Mouse (Mus musculus) 416B (cell line): ENCODE data around the gene Lrguk.
A peak's percentile ranks its signal among the peaks of the same experiment; 100 is the strongest.

Experiments used
- DNase-seq: peaks from one replicate; pipeline ENCODE4 v3.0.0; 2011; ENCODE audit warnings: low read depth

The Lrguk gene

DNA sequence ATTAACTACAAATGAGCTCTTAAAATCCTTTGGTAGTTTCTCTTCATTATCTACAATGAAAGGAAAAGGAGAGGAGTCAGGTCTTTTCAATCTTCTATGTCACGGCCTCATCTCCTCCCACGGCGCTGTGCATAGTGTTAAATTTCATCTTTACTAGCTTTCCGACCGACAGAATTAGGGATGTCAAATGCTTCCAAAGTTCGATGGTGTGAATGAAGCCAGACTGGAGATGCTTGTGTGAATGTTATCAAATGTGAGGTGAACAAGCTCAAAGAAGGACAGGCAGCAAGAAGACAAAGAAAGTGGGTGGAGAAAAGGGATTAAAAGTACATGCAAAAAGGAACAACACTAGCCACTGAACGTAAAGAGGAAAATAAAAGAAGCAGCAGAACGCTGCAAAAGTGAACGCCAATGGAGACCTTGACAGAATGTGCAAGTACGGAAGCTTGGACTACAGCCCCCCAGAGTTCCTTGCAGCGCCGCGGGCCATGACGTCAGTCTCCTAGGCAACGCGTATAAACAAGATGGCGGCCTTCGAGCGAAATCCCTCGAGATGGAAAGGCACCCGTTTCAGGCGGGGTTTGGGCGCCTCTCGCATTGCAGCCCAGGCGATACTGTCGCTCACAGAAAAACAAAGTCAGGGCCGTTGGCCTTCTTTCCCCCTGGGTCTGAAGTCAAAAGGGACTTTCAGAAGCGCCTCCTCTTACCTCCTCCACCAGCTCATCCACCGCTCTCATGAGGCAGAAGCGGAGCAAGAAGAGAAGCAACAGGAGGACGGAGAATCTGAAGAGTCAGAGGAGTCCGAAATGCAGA is at the start of gene Lrguk:
Lrguk (plus strand) TSS at position 516 of the 813 bp plus-strand sequence.
- peak; percentile 87 for DNase-seq

DNA sequence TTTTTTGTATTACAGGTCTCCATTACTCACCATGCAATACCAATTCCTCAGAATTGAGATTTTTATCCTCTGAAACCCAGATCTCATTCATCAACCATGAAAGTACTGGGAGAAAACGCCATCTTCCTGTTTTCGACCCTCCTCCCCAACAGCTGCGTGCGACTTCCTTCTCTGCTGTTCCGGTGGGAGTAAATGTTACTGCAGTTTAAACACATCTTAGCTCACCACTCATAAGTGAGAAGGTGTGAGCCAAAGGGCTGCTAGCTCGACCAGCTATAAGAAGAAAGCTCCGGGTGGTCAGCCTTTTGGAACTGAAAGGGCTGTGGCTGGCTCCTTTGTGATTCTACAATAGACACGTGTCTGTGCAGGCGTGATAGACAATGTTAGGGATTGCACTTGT is 46.5 kb upstream of the Lrguk start:
- DNase-seq: no peak

GRCm38 (mm10) chr6:33987132-33987531 is 42.1 kb upstream of the Lrguk start:
- no peak for DNase-seq

GRCm38 (mm10) chr6:33992213-33993034 is 36.8 kb upstream of the Lrguk start:
- no peak for DNase-seq

DNA sequence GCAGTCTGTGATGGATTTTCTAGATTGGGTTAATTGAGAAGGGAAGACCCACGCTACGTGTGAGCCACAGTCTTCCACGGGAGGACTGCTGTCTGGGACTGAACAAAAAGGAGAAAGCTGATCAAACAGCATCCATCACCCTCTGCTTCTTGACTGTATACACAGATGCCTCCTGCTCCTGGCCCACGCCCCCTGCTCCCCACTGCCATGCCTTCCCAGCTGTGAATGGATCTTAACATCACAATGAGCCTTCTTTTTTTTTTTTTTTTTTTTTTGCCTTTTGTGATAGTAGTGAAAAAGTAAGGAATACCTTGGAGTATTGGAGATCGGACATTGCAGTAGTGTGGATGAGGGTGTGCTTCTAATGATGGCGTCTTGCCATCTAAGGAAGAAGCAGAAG is 35.4 kb upstream of the Lrguk start:
- no peak for DNase-seq

DNA sequence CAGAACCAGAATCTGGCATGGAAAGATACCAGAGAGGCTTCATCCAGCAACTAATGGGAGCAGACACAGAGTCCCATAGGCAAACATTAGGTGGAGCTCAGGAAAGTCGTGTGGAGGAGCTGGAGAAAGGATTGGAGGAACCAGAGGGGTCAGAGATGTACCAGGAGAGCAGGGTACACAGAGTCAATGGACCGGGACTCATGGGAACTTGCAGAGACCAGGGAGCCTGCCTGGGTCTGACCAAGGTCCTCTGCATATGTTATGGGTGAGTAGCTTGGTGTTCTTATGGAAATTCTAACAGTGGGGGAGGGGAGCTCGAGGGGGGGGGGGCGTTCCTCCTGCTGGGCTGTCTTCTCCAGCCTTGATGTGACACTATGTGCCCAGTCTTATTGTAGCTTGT is 30.7 kb upstream of the Lrguk start:
- DNase-seq: no peak

DNA sequence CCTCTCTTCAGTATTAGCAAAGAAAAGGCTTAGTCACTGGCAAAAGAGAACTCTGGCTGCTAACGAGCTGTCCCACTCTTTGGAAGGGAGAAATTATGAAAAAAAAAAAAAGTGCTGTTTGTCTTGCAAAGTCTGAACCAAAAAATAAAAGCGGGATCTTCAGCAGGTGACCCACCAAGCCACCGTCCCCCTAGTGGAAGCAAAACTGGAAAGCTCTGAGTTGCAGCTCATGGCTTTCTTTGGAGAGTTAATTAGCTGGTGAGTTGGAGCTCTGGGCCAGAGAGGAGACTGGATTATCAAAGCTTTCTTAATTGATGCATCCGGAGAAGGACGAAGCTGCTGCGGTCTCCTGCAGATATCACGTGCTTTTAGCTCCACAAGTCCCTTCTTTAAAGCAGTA is 29.7 kb upstream of the Lrguk start:
- no peak for DNase-seq

GRCm38 (mm10) chr6:34000644-34001043 is 28.6 kb upstream of the Lrguk start:
- peak; percentile 6 for DNase-seq

DNA sequence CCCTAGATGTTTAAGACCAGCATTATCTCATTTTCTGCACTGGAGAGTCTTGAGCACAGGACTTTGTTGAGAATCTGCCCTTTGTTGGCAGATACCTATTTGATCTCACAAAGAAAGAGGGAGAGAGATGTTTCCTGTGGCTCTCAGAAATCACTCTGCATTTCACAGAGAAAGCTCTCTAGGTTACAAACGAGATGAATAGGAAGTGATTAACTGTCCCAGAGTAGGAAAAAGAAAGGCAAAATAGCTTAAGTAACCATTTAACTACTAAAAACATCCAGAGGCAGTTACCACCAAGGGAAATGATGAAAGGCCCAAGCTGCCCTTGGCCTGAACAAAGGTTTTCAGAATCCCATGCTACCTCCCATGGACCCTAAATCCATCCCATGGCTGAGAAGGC is 26.2 kb upstream of the Lrguk start:
- no peak for DNase-seq

- DNase-seq: no peak
These were observed 15.8 kb upstream of the Lrguk start for GRCm38 (mm10) chr6:34013469-34013868.

GRCm38 (mm10) chr6:34029746-34030027 is 439 bp downstream of the Lrguk start:
- no peak for DNase-seq

- DNase-seq: peak; percentile 28
These were observed 4.8 kb downstream of the Lrguk start for GRCm38 (mm10) chr6:34034096-34034495.

- DNase-seq: no peak
These were observed 5.6 kb downstream of the Lrguk start for GRCm38 (mm10) chr6:34034577-34035461.

GRCm38 (mm10) chr6:34040624-34041235 is 11.5 kb downstream of the Lrguk start:
- peak; percentile 82 for DNase-seq

- DNase-seq: peak; percentile 24
These were observed 12.5 kb downstream of the Lrguk start for GRCm38 (mm10) chr6:34041589-34042280.

DNA sequence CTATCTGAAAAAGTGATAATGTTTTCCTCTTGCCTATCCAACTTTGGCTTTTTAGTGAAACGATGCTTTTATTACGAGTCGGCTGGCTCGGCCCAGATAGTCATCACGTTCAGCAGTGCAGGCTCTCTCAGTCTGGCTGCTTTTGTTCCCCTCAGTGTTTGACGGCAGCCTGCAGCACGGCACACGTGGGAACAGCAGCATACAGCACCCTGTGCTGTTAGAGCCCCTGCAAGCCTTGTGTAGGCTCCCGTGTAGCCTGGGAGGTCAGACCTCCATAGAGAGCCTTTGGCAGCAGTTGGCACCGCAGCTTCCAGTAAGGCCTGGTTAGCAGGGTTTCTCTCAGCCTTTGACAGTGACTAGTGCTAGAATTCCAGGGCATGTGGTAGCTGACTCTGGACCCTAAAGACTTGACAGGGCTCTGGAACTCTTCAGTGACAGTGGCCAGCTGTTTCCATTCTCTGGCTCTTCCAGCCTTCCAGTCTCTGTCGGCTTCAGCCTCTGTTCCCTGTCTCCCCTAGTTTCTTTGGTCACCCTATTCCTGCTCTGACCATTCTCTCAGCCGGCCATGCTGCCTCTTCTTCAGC is 15.1 kb downstream of the Lrguk start:
- DNase-seq: no peak

DNA sequence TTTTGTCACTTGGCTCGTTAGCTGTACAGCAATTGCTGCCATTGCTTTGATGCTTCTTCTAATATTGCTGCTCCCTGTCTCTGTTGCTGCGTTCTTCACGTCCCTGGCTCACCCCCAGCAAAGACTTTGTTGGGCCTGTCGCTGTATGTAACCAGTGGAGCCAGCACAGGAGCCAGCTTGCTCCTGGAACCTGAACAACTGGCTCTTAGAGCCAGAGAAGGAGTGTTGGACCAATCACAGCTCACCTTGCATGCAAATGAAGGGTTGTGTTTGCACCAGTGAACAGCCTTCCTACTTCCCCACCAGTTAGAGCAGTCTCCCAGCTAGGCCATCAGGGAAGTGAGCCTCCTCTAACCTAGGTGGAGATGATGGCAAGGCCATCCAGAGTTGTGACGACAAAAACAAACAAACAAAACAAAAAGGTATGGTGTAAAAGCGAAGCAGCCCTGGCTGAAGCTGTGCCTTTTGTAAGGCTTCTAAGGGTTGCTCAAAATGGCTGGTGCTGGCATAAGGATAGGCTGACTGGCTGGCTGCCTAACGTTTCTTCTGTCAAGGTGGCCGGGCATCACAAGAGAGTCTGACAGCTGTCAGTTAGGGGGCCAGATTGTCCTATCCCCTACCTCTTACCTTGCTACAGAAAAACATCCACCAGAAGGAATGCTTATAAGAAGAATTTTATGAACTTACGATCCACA is 15.7 kb downstream of the Lrguk start:
- DNase-seq: no peak

DNA sequence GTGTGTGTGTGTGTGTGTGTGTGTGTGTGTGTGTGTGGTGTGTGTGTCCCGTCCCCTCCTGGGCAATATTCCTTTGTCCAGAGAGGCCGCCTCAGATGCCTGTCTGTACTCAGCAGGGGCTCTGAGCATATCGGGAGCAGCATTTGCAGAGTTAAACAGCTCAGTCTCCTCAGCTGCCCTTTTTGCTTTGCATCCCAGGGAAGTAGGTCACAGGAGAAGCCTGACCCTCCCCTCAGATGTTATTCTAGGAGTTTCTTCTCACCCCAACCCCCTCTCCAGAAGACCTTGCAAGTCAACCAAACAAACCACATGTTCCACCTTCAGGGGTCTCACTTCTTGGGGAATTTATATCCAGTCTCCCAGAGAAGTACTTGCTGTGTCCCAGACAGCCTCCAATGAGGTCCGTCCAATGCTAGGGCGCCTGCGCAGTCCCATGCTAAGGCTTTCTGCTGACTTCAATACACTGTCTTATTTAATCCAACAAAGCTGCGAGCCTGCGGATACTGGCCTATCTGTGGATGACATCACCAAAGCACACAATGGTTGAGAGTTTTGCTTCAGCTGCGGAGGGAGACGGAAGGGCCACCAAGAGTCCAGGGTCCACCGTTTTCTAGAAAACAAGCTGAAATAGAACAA is 17.4 kb downstream of the Lrguk start:
- no peak for DNase-seq

DNA sequence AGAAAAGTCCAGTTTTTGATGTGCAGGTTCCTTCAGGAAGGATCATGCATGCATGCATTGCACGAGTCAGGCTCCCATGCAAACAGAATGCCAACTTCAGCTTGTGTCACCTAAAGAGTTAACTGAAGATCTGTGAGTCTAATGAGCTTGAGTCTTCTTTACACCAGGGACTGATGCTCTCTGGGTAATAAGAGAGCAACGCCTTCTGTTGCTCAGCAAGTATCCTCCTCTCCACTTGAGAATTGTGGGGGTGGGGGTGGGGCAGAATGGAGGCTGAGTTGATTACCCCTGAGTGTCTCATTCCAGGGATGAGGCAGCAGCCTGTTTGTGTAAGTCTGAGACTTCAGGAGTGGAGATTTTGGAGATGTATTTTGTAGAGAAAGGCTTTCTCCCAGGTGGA is 20.2 kb downstream of the Lrguk start:
- DNase-seq: no peak

DNA sequence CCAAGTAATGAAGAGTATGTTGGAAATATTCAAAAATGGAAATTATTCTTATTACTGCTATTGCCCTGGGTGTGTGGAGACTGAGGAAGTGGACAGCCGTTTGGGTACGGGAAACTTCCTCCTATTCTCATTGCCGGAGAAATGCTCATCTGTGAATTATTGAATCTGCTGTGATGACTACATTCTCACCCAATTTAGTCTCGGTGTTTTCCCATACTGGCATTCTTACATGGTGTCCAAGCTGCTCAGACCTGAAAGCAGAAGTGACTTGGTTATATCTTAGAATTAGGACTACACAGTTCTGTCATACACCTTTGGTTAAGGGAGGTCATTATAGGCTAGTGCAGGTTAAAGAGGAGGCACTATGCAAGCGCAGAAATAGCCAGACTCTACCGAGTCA is 30.5 kb downstream of the Lrguk start:
- DNase-seq: no peak
